Mouse (Mus musculus) spleen, adult 12 weeks (tissue): ENCODE data around the gene Hist1h3f.
"Not testable (repeated sequence)": the region's sequence is repeated elsewhere in the genome, so short reads cannot be mapped to it uniquely, and the experiment has no call there.

Experiments used
- DNase-seq: peaks from one replicate; pipeline ENCODE4 v3.0.0; 2022; ENCODE audit warnings: low spot score

Gene Hist1h3f

DNA sequence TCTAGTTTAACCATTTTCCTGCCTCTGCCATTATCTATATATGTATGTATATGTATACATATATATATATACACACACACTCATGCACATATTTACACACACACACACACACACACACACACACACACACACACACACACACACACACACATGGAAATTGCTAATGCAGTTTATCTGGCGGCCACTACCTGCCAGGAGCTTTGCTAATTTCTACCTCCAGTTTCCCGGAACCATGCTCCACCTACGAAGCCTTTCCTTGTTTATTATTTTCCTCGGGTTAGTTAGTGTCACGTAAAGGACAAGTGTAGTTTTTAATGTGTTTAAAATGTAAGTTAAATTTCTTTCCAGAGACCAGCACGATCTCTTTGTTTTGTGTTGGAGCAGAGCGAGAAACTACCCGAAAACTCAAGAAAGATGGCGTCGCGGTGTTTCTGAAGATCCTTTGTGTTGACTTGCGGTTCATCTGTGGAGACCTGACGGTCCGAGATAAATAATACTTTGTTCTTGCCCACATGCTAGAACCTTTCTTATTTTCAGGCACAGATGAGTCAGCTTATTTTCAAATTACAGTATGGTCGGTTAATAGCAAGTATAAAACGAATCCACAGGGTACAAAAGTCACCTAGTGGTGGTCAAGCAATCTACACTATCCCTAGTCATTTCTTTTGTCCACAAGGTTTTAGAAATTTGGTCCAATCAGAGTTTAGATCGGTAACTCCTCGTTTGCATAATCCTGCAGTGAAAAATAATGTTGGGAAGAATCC, 19.0 kb downstream of the Hist1h3f start:
- DNase-seq, result no peak

GRCm38 (mm10) chr13:23564482-23564881, 20.6 kb downstream of the Hist1h3f start:
- no peak for DNase-seq

GRCm38 (mm10) chr13:23570261-23571021, 26.6 kb downstream of the Hist1h3f start:
- DNase-seq, result not testable (repeated sequence)

GRCm38 (mm10) chr13:23571022-23571503, 27.2 kb downstream of the Hist1h3f start, which contains the start of the genes Hist1h2ae and Hist1h2bg:
TSS of gene Hist1h2ae (minus strand) at chr13:23571220.
TSS of gene Hist1h2bg (plus strand) at chr13:23571396.
- peak; percentile 81 for DNase-seq

- not testable (repeated sequence) for DNase-seq
Measured at GRCm38 (mm10) chr13:23571504-23572217, 27.8 kb downstream of the Hist1h3f start.

GRCm38 (mm10) chr13:23572218-23573033, 28.6 kb downstream of the Hist1h3f start:
- no peak for DNase-seq

GRCm38 (mm10) chr13:23573034-23573897, 29.4 kb downstream of the Hist1h3f start:
- DNase-seq, result not testable (repeated sequence)

GRCm38 (mm10) chr13:23573898-23574524, 30.2 kb downstream of the Hist1h3f start, which contains the start of the genes Hist1h2bf and Hist1h2ad:
TSS of gene Hist1h2bf (minus strand) at chr13:23574196.
TSS of gene Hist1h2ad (plus strand) at chr13:23574381.
- DNase-seq, result peak; percentile 85

GRCm38 (mm10) chr13:23574546-23575170, 30.8 kb downstream of the Hist1h3f start:
- not testable (repeated sequence) for DNase-seq

DNA sequence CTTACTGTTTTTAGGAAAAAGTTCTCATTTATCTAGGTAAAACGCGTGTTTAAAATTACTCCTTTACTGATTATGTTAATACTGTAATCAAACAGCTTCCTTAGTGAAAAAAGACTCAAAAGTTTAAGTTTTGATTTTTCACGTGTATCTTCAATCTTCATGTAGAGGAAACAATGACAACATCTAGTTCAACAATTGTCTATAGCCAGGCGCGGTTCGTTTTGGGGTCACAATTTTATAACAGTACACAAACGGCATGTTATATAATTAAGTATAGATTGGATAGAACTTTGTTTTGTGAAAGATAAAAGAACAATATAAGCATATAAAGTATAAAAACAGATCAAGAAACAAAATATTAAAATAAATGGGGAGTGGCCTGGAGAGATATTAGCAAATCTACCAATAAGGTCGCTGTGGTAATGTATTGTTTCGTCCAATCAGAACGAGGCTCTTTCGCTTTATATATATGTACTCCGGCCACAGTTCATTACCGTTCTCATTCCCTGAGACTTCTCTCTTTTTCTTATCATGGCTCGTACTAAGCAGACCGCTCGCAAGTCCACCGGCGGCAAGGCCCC, 31.5 kb downstream of the Hist1h3f start, which contains the start of gene Hist1h3d:
Hist1h3d (plus strand) TSS at position 493 of the 581 bp plus-strand sequence.
- peak; percentile 76 for DNase-seq

DNA sequence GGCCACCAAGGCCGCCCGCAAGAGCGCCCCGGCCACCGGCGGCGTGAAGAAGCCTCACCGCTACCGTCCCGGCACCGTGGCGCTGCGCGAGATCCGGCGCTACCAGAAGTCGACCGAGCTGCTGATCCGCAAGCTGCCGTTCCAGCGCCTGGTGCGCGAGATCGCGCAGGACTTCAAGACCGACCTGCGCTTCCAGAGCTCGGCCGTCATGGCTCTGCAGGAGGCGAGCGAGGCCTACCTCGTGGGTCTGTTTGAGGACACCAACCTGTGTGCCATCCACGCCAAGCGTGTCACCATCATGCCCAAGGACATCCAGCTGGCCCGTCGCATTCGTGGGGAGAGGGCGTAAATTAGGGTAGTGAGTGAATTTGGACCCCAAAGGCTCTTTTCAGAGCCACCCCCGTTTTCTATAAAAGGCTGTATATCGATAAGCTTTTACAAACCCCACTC, 32.0 kb downstream of the Hist1h3f start:
- not testable (repeated sequence) for DNase-seq

DNA sequence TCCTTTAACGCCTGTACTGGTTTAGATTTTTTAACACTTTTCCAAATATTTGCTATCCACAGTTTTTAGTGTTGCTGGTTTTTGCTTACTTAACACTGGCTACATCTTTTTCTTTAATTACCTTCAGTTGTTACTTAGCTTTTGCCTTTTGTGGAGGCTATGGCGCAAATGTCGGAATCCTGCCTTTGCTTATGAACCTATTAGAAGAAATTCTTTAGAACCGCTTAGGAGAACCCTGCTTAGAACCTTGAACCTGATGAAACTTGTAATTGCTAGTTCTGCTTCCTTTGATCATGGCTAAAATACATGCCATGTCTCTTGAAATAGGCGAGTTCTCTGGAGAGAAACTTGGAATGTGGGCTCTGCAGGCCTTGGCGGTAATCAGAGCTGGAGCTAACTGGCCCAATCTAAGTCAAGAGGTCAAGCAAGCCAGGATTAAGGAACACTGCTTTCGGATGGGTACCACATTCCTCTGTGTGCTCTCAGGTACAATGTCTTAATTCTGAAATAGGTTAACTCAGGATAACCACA, 32.6 kb downstream of the Hist1h3f start:
- DNase-seq, result no peak

GRCm38 (mm10) chr13:23576906-23577639, 33.2 kb downstream of the Hist1h3f start:
- no peak for DNase-seq

- no peak for DNase-seq
Measured at GRCm38 (mm10) chr13:23577835-23578234, 34.0 kb downstream of the Hist1h3f start.

DNA sequence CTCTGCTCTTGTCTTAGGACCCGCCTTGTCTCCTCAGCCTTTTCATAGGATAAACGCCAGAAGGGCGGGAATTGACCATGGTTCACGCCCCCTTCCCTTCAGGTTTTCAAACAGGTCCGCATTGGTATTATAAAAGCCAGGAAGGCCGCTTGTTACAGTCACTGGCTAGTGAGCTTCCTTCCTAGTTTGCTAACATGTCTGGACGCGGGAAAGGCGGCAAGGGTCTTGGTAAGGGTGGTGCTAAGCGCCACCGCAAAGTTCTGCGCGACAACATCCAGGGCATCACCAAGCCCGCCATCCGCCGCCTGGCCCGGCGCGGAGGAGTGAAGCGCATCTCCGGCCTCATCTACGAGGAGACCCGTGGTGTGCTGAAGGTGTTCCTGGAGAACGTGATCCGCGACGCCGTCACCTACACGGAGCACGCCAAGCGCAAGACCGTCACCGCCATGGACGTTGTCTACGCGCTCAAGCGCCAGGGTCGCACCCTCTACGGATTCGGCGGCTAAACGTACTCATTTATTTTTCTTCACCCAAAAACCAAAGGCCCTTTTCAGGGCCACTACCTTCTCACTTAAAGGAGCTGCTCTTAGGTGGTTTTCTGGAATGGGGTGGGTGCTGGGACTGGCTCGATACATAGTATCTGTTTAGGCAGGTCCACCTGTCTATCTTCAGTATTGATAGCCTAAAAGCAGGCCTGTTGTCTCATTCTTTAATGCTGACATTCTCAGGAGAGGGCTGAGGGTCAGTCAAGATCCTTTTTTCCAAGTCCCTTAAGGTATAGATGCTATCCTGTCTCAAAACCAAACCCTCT, 37.8 kb downstream of the Hist1h3f start, which contains the start of gene Hist1h4d:
Hist1h4d (plus strand) TSS at position 191 of the 811 bp plus-strand sequence.
- peak; percentile 97 for DNase-seq

DNA sequence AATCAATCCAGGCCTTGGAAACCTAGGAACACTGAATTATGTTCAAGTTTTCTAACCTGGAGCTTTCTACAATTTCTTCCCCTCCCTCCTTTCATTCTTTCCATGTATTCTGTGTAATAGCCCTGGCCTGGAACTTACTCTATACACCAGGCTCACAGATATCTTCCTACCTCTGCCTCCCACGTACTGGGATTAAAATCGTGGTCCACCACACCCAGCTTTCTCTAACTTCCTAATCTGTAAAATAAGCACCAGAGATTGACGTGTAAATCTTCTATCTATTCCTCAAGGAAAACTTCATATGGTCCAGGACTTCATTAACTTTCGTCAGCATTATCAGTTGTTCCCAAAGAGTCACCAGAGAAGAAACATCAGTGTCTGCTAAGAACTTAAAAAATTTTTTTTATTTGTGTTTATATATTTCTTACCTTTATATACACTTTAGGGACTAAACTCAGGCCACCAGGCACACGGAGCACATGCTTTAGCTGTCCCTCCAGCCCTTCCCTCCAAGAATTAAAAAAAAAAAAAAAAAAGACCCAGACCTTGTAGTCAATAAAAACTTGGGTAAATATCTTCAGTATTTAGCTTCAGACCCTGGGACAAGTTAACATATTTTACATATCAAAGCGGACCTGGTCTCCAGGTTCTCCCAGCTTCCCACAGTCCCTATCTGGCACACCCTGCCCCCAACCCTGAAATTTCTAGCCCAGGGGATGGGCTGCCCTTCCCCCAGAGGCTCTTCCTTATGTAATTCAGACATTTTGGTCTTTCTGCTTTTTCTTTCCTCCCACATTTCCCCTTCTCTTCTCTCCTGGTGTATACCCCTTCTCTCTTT, 38.6 kb downstream of the Hist1h3f start:
- DNase-seq, result no peak
